Mouse (Mus musculus): ENCODE data around the gene Tnrc6a.

Tnrc6a gene

DNA sequence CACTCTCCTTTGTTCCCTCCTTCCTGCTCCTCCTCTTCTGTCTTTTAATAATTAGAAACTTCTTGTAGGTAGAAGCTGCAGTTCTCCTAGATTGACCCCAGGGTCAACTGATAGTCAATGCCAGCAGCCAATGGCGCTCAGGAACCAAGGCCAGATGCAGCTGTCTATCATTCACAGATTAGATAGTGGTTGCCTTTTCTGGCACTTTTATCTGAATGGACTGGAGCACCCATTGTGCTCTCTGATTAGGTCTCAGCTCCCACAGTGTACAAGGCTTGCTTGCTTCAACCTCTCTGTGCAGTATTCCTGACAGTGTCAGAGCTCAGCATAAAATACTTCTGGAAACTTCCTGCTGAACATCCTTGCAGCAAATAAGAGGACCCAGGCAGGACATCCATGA lies 121.1 kb downstream of the Tnrc6a start:
- no peak for DNase-seq
